Mouse (Mus musculus): ENCODE data around the gene Usf3.

The Usf3 gene

GRCm38 (mm10) chr16:44173966-44174530 lies 1.0 kb downstream of the Usf3 start:
- no peak for DNase-seq

- no peak for DNase-seq
These were observed 2.0 kb downstream of the Usf3 start for GRCm38 (mm10) chr16:44175001-44175400.

GRCm38 (mm10) chr16:44176511-44176910 lies 3.5 kb downstream of the Usf3 start:
- no peak for DNase-seq

GRCm38 (mm10) chr16:44178555-44178954 lies 5.5 kb downstream of the Usf3 start:
- DNase-seq, result no peak

- DNase-seq, result no peak
These were observed 9.6 kb downstream of the Usf3 start for GRCm38 (mm10) chr16:44182597-44182996.

GRCm38 (mm10) chr16:44184769-44185168 lies 11.7 kb downstream of the Usf3 start:
- DNase-seq, result no peak

GRCm38 (mm10) chr16:44187172-44187571 lies 14.1 kb downstream of the Usf3 start:
- no peak for DNase-seq

- peak in 1 of 2 experiments; percentile 8 for DNase-seq
These were observed 15.7 kb downstream of the Usf3 start for GRCm38 (mm10) chr16:44188766-44189165.

GRCm38 (mm10) chr16:44190032-44190431 lies 17.0 kb downstream of the Usf3 start:
- DNase-seq, result no peak

- no peak for DNase-seq
These were observed 17.9 kb downstream of the Usf3 start for GRCm38 (mm10) chr16:44190968-44191367.

- no peak for DNase-seq
These were observed 26.1 kb downstream of the Usf3 start for GRCm38 (mm10) chr16:44199066-44199703.

- no peak for DNase-seq
These were observed 27.1 kb downstream of the Usf3 start for GRCm38 (mm10) chr16:44200146-44200545.

- no peak for DNase-seq
These were observed 31.3 kb downstream of the Usf3 start for GRCm38 (mm10) chr16:44204331-44204730.

- DNase-seq, result no peak
These were observed 32.9 kb downstream of the Usf3 start for GRCm38 (mm10) chr16:44205973-44206372.

- DNase-seq, result peak; percentile 8 to 10
These were observed 37.4 kb downstream of the Usf3 start for GRCm38 (mm10) chr16:44210156-44211053.

GRCm38 (mm10) chr16:44211054-44211414 lies 38.0 kb downstream of the Usf3 start:
- DNase-seq, result no peak

GRCm38 (mm10) chr16:44212703-44213102 lies 39.7 kb downstream of the Usf3 start:
- DNase-seq, result no peak

GRCm38 (mm10) chr16:44215513-44215912 lies 42.5 kb downstream of the Usf3 start:
- no peak for DNase-seq

GRCm38 (mm10) chr16:44216417-44216816 lies 43.4 kb downstream of the Usf3 start:
- DNase-seq, result no peak

GRCm38 (mm10) chr16:44221463-44221862 lies 48.4 kb downstream of the Usf3 start:
- no peak for DNase-seq

- no peak for DNase-seq
These were observed 53.8 kb downstream of the Usf3 start for GRCm38 (mm10) chr16:44226706-44227291.

- DNase-seq, result no peak
These were observed 60.0 kb downstream of the Usf3 start for GRCm38 (mm10) chr16:44233019-44233418.

- no peak for DNase-seq
These were observed 64.8 kb downstream of the Usf3 start for GRCm38 (mm10) chr16:44237836-44238235.

Measured in kidney, postnatal 4 days (tissue).